8 mouse cellular contexts compared by ENCODE assay signal in genomic region chr12:105562056-105562820, GRCm38 (mm10). TPM values are rescaled to one million over a fixed set of nuclear protein-coding genes. Genes with fewer than 3 reads are reported as not detected.
DNase-seq lines count a peak whose midpoint lies in the region; ATAC-seq and TF ChIP-seq lines count a peak whose summit lies in the region.

No protein-coding gene starts in this region.

- WGBS in lung, embryonic 16.5 days: 27% methylated on average over 8 of the region's 8 CpGs
- 31% methylated on average over 8 of the region's 8 CpGs for WGBS in limb, embryonic 10.5 days
- WGBS in stomach, embryonic 16.5 days: 33% methylated on average over 8 of the region's 8 CpGs
- WGBS in liver, embryonic 11.5 days: 34% methylated on average over 8 of the region's 8 CpGs
- 45% methylated on average over 8 of the region's 8 CpGs for WGBS in cerebellum, adult 2 months

- H3K4me3 ChIP-seq in lung, embryonic 16.5 days (ENCODE audit: low read length): peak overlapping the region; percentile 26
- peak overlapping the region; percentile 52 for H3K4me3 ChIP-seq in limb, embryonic 10.5 days
- peak overlapping the region; percentile 39 for H3K4me3 ChIP-seq in stomach, embryonic 16.5 days (replicated peaks; ENCODE audit: low read length)
- no peak overlapping the region for H3K4me3 ChIP-seq in liver, embryonic 11.5 days (ENCODE audit: low read depth, low read length)
- no peak overlapping the region for H3K4me3 ChIP-seq in cerebellum, adult 2 months (replicated peaks; ENCODE audit: insufficient read depth, low read depth, low read length)

- H3K9ac ChIP-seq in lung, embryonic 16.5 days (ENCODE audit: low read length): no peak overlapping the region
- H3K9ac ChIP-seq in stomach, embryonic 16.5 days (ENCODE audit: low read length): peak overlapping the region; percentile 9; the same call in 1 of the 2 replicates
- no peak overlapping the region for H3K9ac ChIP-seq in liver, embryonic 11.5 days (ENCODE audit: low read depth, low read length)

- ATAC-seq in lung, embryonic 16.5 days (ENCODE audit: low read depth): no peak
- ATAC-seq in stomach, embryonic 16.5 days (ENCODE audit: insufficient read depth, low FRiP score): no peak
- ATAC-seq in liver, embryonic 11.5 days (replicated peaks; ENCODE audit: low FRiP score): no peak

- peaks cover 4% of the 10 kb centered on the region for H3K9me3 ChIP-seq in lung, embryonic 16.5 days (ENCODE audit: control insufficient read depth, low read length)
- H3K9me3 ChIP-seq in limb, embryonic 10.5 days (replicated peaks): no peaks in the 10 kb centered on the region
- H3K9me3 ChIP-seq in stomach, embryonic 16.5 days (replicated peaks; ENCODE audit: control insufficient read depth, low read length): no peaks in the 10 kb centered on the region; the same call in 1 of the 2 replicates
- no peaks in the 10 kb centered on the region for H3K9me3 ChIP-seq in liver, embryonic 11.5 days (ENCODE audit: control insufficient read depth, low read length)

- no peak overlapping the region for H3K27ac ChIP-seq in lung, embryonic 16.5 days (ENCODE audit: low read length)
- H3K27ac ChIP-seq in limb, embryonic 10.5 days: no peak overlapping the region
- no peak overlapping the region; the same call in 1 of the 2 replicates for H3K27ac ChIP-seq in stomach, embryonic 16.5 days (ENCODE audit: low read length)
- H3K27ac ChIP-seq in liver, embryonic 11.5 days (ENCODE audit: low read depth, low read length): no peak overlapping the region
- H3K27ac ChIP-seq in cerebellum, adult 2 months (ENCODE audit: insufficient read depth, low read length): no peak overlapping the region

- H3K4me1 ChIP-seq in lung, embryonic 16.5 days (replicated peaks; ENCODE audit: control insufficient read depth, insufficient read depth, low read length): peaks cover 18% of the 10 kb centered on the region
- peaks cover 27% of the 10 kb centered on the region for H3K4me1 ChIP-seq in limb, embryonic 10.5 days
- H3K4me1 ChIP-seq in stomach, embryonic 16.5 days (ENCODE audit: control insufficient read depth, insufficient read depth, low read length): peaks cover 16% of the 10 kb centered on the region
- no peaks in the 10 kb centered on the region; the same call in 1 of the 2 replicates for H3K4me1 ChIP-seq in liver, embryonic 11.5 days (replicated peaks; ENCODE audit: control insufficient read depth, insufficient read depth, low read length)
- peaks cover 6% of the 10 kb centered on the region; the same call in 1 of the 2 replicates for H3K4me1 ChIP-seq in cerebellum, adult 2 months (ENCODE audit: control insufficient read depth, insufficient read depth, low read length)

- no peak for TF ChIP-seq CTCF in cerebellum, adult 2 months (IDR thresholded peaks at IDR 0.05; ENCODE audit: borderline replicate concordance, insufficient read depth, low read depth, low read length)

- H3K36me3 ChIP-seq in lung, embryonic 16.5 days (ENCODE audit: control insufficient read depth, insufficient read depth, low read length): no peaks in the 10 kb centered on the region
- no peaks in the 10 kb centered on the region for H3K36me3 ChIP-seq in limb, embryonic 10.5 days
- H3K36me3 ChIP-seq in stomach, embryonic 16.5 days (ENCODE audit: control insufficient read depth, insufficient read depth, low read length): no peaks in the 10 kb centered on the region
- H3K36me3 ChIP-seq in liver, embryonic 11.5 days (ENCODE audit: control insufficient read depth, insufficient read depth, low read length): no peaks in the 10 kb centered on the region

- H3K27me3 ChIP-seq in lung, embryonic 16.5 days (ENCODE audit: control insufficient read depth, insufficient read depth, low read depth, low read length): peaks cover 20% of the 10 kb centered on the region
- H3K27me3 ChIP-seq in limb, embryonic 10.5 days (ENCODE audit: low read depth, poor library complexity, severe bottlenecking): peaks cover 64% of the 10 kb centered on the region
- H3K27me3 ChIP-seq in stomach, embryonic 16.5 days (ENCODE audit: control insufficient read depth, insufficient read depth, low read length): peaks cover 15% of the 10 kb centered on the region
- H3K27me3 ChIP-seq in liver, embryonic 11.5 days (replicated peaks; ENCODE audit: control insufficient read depth, insufficient read depth, low read length): peaks cover 50% of the 10 kb centered on the region
- no peaks in the 10 kb centered on the region; the same call in 1 of the 2 replicates for H3K27me3 ChIP-seq in cerebellum, adult 2 months (ENCODE audit: control insufficient read depth, insufficient read depth, low read length)

- no peak for DNase-seq in lung, postnatal 10 days
- DNase-seq in heart, adult 9 months (ENCODE audit: low spot score in 2 of 2): peak; percentile 52 to 66
- no peak for DNase-seq in limb, embryonic 10.5 days (ENCODE audit: low spot score)
- DNase-seq in frontal cortex, postnatal 10 days (ENCODE audit: low spot score in 2 of 2): no peak
- no peak for DNase-seq in liver, embryonic 11.5 days (ENCODE audit: low spot score)
- DNase-seq in cerebellum, adult 2 months: no peak

- peak overlapping the region; percentile 54; the same call in 1 of the 2 replicates for H3K4me2 ChIP-seq in lung, embryonic 16.5 days (ENCODE audit: low read depth, low read length)
- H3K4me2 ChIP-seq in stomach, embryonic 16.5 days (ENCODE audit: low read depth, low read length): peak overlapping the region; percentile 46
- no peak overlapping the region; the same call in 1 of the 2 replicates for H3K4me2 ChIP-seq in liver, embryonic 11.5 days

- TF ChIP-seq POLR2A in cerebellum, adult 2 months (IDR thresholded peaks at IDR 0.05; ENCODE audit: borderline replicate concordance, insufficient read depth, low read length): no peak

RNA-seq across cellular contexts. Expression of gene Bdkrb2, which starts 0.8 kb away (rescaled TPM):
- polyA plus RNA-seq in lung, embryonic 16.5 days (2015; fragmentation: Nextera tagmentation; extraction: Ambion mirVana): 1.3 and 1.6 TPM in 2 replicates
- 0.36 and 0.93 TPM in 2 replicates for polyA plus RNA-seq in limb, embryonic 10.5 days (2016; fragmentation: Nextera tagmentation; extraction: Ambion mirVana)
- 5.3 and 7.3 TPM in 2 replicates for polyA plus RNA-seq in stomach, embryonic 16.5 days (2015; fragmentation: Nextera tagmentation; extraction: Ambion mirVana)
- not detected in 2 replicates for polyA plus RNA-seq in liver, embryonic 11.5 days (2014; fragmentation: Nextera tagmentation; extraction: Ambion mirVana)
- polyA plus RNA-seq in cerebellum, adult 2 months (2012; rRNA removed): 0.68 and 0.70 TPM in 2 replicates

RNA-seq across cellular contexts. Expression of gene Bdkrb1, which starts 40.6 kb away (rescaled TPM):
- not detected in 2 replicates for polyA plus RNA-seq in lung, embryonic 16.5 days (2015; fragmentation: Nextera tagmentation; extraction: Ambion mirVana)
- not detected in 2 replicates for polyA plus RNA-seq in limb, embryonic 10.5 days (2016; fragmentation: Nextera tagmentation; extraction: Ambion mirVana)
- 0.69 and 1.0 TPM in 2 replicates for polyA plus RNA-seq in stomach, embryonic 16.5 days (2015; fragmentation: Nextera tagmentation; extraction: Ambion mirVana)
- 0.31 and 0.37 TPM in 2 replicates for polyA plus RNA-seq in liver, embryonic 11.5 days (2014; fragmentation: Nextera tagmentation; extraction: Ambion mirVana)
- 0.36 TPM in 1 of 2 replicates, not detected in the other for polyA plus RNA-seq in cerebellum, adult 2 months (2012; rRNA removed)

Comparison
In these comparisons a context has a peak if more than half of its experiments do, and no peak if none do; other contexts are left out.
1. H3K4me3 ChIP-seq: peak in lung, embryonic 16.5 days (single experiment), limb, embryonic 10.5 days (single experiment) and stomach, embryonic 16.5 days (single experiment); none in liver, embryonic 11.5 days (single experiment) and cerebellum, adult 2 months (single experiment).
2. DNase-seq: peak in heart, adult 9 months (2 of 2); none in lung, postnatal 10 days (single experiment), limb, embryonic 10.5 days (single experiment), frontal cortex, postnatal 10 days (0 of 2), liver, embryonic 11.5 days (single experiment) and cerebellum, adult 2 months (0 of 2).